Mouse (Mus musculus) thymus, adult 2 months (tissue): Measurements from ENCODE around the gene Mtor.

Experiments
- CTCF ChIP-seq: fragments of 200-500 bp; IDR thresholded peaks from 2 replicates; pipeline ENCODE4 v1.5.1; 2012; ENCODE audit warnings: mild to moderate bottlenecking, control low read depth, low read length, moderate library complexity, borderline replicate concordance; ENCODE audit not compliant: control insufficient read depth, poor library complexity, insufficient read depth; ENCODE audit errors: extremely low read depth
- POLR2A ChIP-seq: fragments of 200-500 bp; IDR thresholded peaks from 2 replicates; pipeline ENCODE4 v1.6.1; 2012; ENCODE audit warnings: mild to moderate bottlenecking, low read length, control low read depth, moderate library complexity; ENCODE audit not compliant: control insufficient read depth, poor library complexity, insufficient read depth; ENCODE audit errors: extremely low read depth

GRCm38 (mm10) chr4:148463208-148463960 lies 15.0 kb downstream of the Mtor start:
- TF ChIP-seq CTCF: no peak
- TF ChIP-seq POLR2A: no peak
